Mouse (Mus musculus): ENCODE measurements around the gene Sertad2. TPM values are rescaled to one million over a fixed set of nuclear protein-coding genes. Genes with fewer than 3 reads are reported as not detected.
A peak's percentile ranks its signal among the peaks of the same experiment; 100 is the strongest.

Gene Sertad2
- polyA plus RNA-seq, 1 experiment from 2014 or later, result 31.8 TPM

- no peak overlapping the region for H3K4me3 ChIP-seq
- no peaks in the 10 kb centered on the region for H3K4me1 ChIP-seq (replicated peaks)
- no peaks in the 10 kb centered on the region for H3K27me3 ChIP-seq (ENCODE audit: insufficient read depth, poor library complexity, severe bottlenecking)
- no peaks in the 10 kb centered on the region for H3K36me3 ChIP-seq
- no peak overlapping the region for H3K27ac ChIP-seq
- DNase-seq (ENCODE audit: low spot score), result no peak
- no peaks in the 10 kb centered on the region for H3K9me3 ChIP-seq
Measured at GRCm38 (mm10) chr11:20586180-20586579, 43.1 kb downstream of the Sertad2 start.

GRCm38 (mm10) chr11:20589393-20589792 lies 46.3 kb downstream of the Sertad2 start:
- Histone ChIP-seq H3K9me3 (no peaks in the 10 kb centered on the region), H3K4me3 (no peak overlapping the region), H3K4me1 (replicated peaks) (peaks cover 7% of the 10 kb centered on the region), H3K27ac (no peak overlapping the region), H3K27me3 (ENCODE audit: insufficient read depth, poor library complexity, severe bottlenecking) (no peaks in the 10 kb centered on the region), H3K36me3 (no peaks in the 10 kb centered on the region)
- no peak for DNase-seq (ENCODE audit: low spot score)
- WGBS, result 70% methylated on average over 2 of the region's 2 CpGs

GRCm38 (mm10) chr11:20592010-20592409 lies 49.0 kb downstream of the Sertad2 start:
- no peaks in the 10 kb centered on the region for H3K27me3 ChIP-seq (ENCODE audit: insufficient read depth, poor library complexity, severe bottlenecking)
- no peak for DNase-seq (ENCODE audit: low spot score)
- no peak overlapping the region for H3K27ac ChIP-seq
- peaks cover 10% of the 10 kb centered on the region for H3K4me1 ChIP-seq (replicated peaks)
- H3K9me3 ChIP-seq, result no peaks in the 10 kb centered on the region
- WGBS, result 70% methylated on average over 3 of the region's 3 CpGs
- H3K4me3 ChIP-seq, result no peak overlapping the region
- no peaks in the 10 kb centered on the region for H3K36me3 ChIP-seq

- DNase-seq (ENCODE audit: low spot score), result no peak
- Histone ChIP-seq H3K9me3 (no peaks in the 10 kb centered on the region), H3K4me1 (replicated peaks) (peaks cover 10% of the 10 kb centered on the region), H3K27me3 (ENCODE audit: insufficient read depth, poor library complexity, severe bottlenecking) (no peaks in the 10 kb centered on the region), H3K4me3 (no peak overlapping the region), H3K36me3 (no peaks in the 10 kb centered on the region), H3K27ac (0 out of 2 replicates have a peak overlapping the region, but pooled peaks have one; percentile 8)
- WGBS, result 81% methylated on average over 22 of the region's 22 CpGs
Measured at GRCm38 (mm10) chr11:20594229-20595201, 51.5 kb downstream of the Sertad2 start.

GRCm38 (mm10) chr11:20603066-20603812 lies 60.2 kb downstream of the Sertad2 start:
- 50% methylated on average over 24 of the region's 24 CpGs for WGBS
- Histone ChIP-seq H3K4me1 (replicated peaks) (peaks cover 30% of the 10 kb centered on the region), H3K9me3 (no peaks in the 10 kb centered on the region), H3K27ac (peak overlapping the region; percentile 83), H3K36me3 (no peaks in the 10 kb centered on the region), H3K4me3 (peak overlapping the region; percentile 7; the same call in 1 of the 2 replicates), H3K27me3 (ENCODE audit: insufficient read depth, poor library complexity, severe bottlenecking) (no peaks in the 10 kb centered on the region)
- DNase-seq (ENCODE audit: low spot score), result peak; percentile 64

GRCm38 (mm10) chr11:20604119-20604518 lies 61.1 kb downstream of the Sertad2 start:
- no peak for DNase-seq (ENCODE audit: low spot score)
- no peaks in the 10 kb centered on the region for H3K27me3 ChIP-seq (ENCODE audit: insufficient read depth, poor library complexity, severe bottlenecking)
- WGBS, result 85% methylated on average over 4 of the region's 4 CpGs
- peaks cover 30% of the 10 kb centered on the region for H3K4me1 ChIP-seq (replicated peaks)
- no peaks in the 10 kb centered on the region for H3K36me3 ChIP-seq
- H3K9me3 ChIP-seq, result no peaks in the 10 kb centered on the region
- H3K27ac ChIP-seq, result peak overlapping the region; percentile 83
- no peak overlapping the region for H3K4me3 ChIP-seq

GRCm38 (mm10) chr11:20605613-20606012 lies 62.6 kb downstream of the Sertad2 start:
- H3K4me3 ChIP-seq, result no peak overlapping the region
- peaks cover 30% of the 10 kb centered on the region for H3K4me1 ChIP-seq (replicated peaks)
- DNase-seq (ENCODE audit: low spot score), result no peak
- 58% methylated on average over 7 of the region's 7 CpGs for WGBS
- no peaks in the 10 kb centered on the region for H3K9me3 ChIP-seq
- peak overlapping the region; percentile 77 for H3K27ac ChIP-seq
- H3K36me3 ChIP-seq, result no peaks in the 10 kb centered on the region
- no peaks in the 10 kb centered on the region for H3K27me3 ChIP-seq (ENCODE audit: insufficient read depth, poor library complexity, severe bottlenecking)

- 88% methylated on average over 11 of the region's 11 CpGs for WGBS
- no peak overlapping the region for H3K4me3 ChIP-seq
Measured at GRCm38 (mm10) chr11:20608442-20608841, 65.4 kb downstream of the Sertad2 start.

GRCm38 (mm10) chr11:20613223-20613622 lies 70.2 kb downstream of the Sertad2 start:
- no peaks in the 10 kb centered on the region for H3K9me3 ChIP-seq
- no peak overlapping the region for H3K27ac ChIP-seq
- H3K27me3 ChIP-seq (ENCODE audit: insufficient read depth, poor library complexity, severe bottlenecking), result no peaks in the 10 kb centered on the region
- no peak for DNase-seq (ENCODE audit: low spot score)
- H3K4me3 ChIP-seq, result no peak overlapping the region
- H3K36me3 ChIP-seq, result no peaks in the 10 kb centered on the region
- 86% methylated on average over 4 of the region's 4 CpGs for WGBS
- peaks cover 11% of the 10 kb centered on the region for H3K4me1 ChIP-seq (replicated peaks)

More at GRCm38 (mm10) chr11:20608442-20608841, 65.4 kb downstream of the Sertad2 start:
- no peaks in the 10 kb centered on the region for H3K36me3 ChIP-seq
- no peak for DNase-seq (ENCODE audit: low spot score)
- no peaks in the 10 kb centered on the region for H3K9me3 ChIP-seq
- no peak overlapping the region for H3K27ac ChIP-seq
- H3K4me1 ChIP-seq (replicated peaks), result peaks cover 19% of the 10 kb centered on the region
- no peaks in the 10 kb centered on the region for H3K27me3 ChIP-seq (ENCODE audit: insufficient read depth, poor library complexity, severe bottlenecking)

- Histone ChIP-seq H3K27me3 (ENCODE audit: insufficient read depth, poor library complexity, severe bottlenecking) (no peaks in the 10 kb centered on the region), H3K9me3 (no peaks in the 10 kb centered on the region), H3K36me3 (no peaks in the 10 kb centered on the region), H3K4me1 (replicated peaks) (peaks cover 11% of the 10 kb centered on the region), H3K27ac (no peak overlapping the region), H3K4me3 (no peak overlapping the region)
- WGBS, result 70% methylated on average over 3 of the region's 3 CpGs
- no peak for DNase-seq (ENCODE audit: low spot score)
Measured at GRCm38 (mm10) chr11:20616103-20616502, 73.0 kb downstream of the Sertad2 start.

GRCm38 (mm10) chr11:20627146-20627545 lies 84.1 kb downstream of the Sertad2 start:
- Histone ChIP-seq H3K4me1 (replicated peaks) (peaks cover 7% of the 10 kb centered on the region; the same call in 1 of the 2 replicates), H3K27me3 (ENCODE audit: insufficient read depth, poor library complexity, severe bottlenecking) (no peaks in the 10 kb centered on the region), H3K9me3 (no peaks in the 10 kb centered on the region), H3K27ac (no peak overlapping the region), H3K36me3 (no peaks in the 10 kb centered on the region), H3K4me3 (no peak overlapping the region)
- no peak for DNase-seq (ENCODE audit: low spot score)
- 84% methylated on average over 2 of the region's 2 CpGs for WGBS

GRCm38 (mm10) chr11:20628216-20628615 lies 85.2 kb downstream of the Sertad2 start:
- Histone ChIP-seq H3K36me3 (no peaks in the 10 kb centered on the region), H3K27ac (no peak overlapping the region), H3K4me1 (replicated peaks) (peaks cover 13% of the 10 kb centered on the region), H3K27me3 (ENCODE audit: insufficient read depth, poor library complexity, severe bottlenecking) (no peaks in the 10 kb centered on the region), H3K4me3 (no peak overlapping the region), H3K9me3 (no peaks in the 10 kb centered on the region)
- DNase-seq (ENCODE audit: low spot score), result no peak
- WGBS, result 61% methylated on average over 2 of the region's 2 CpGs

GRCm38 (mm10) chr11:20629700-20630099 lies 86.6 kb downstream of the Sertad2 start:
- Histone ChIP-seq H3K9me3 (no peaks in the 10 kb centered on the region), H3K27ac (no peak overlapping the region), H3K36me3 (no peaks in the 10 kb centered on the region), H3K4me1 (replicated peaks) (peaks cover 27% of the 10 kb centered on the region), H3K27me3 (ENCODE audit: insufficient read depth, poor library complexity, severe bottlenecking) (no peaks in the 10 kb centered on the region), H3K4me3 (no peak overlapping the region)
- no peak for DNase-seq (ENCODE audit: low spot score)
- 92% methylated on average over 5 of the region's 5 CpGs for WGBS
